Mouse (Mus musculus): Measurements from ENCODE around the gene Crmp1. TPM values are rescaled to one million over a fixed set of nuclear protein-coding genes. Genes with fewer than 3 reads are reported as not detected.

Crmp1 gene
- total and polyA plus RNA-seq, 3 experiments, result not detected

DNA sequence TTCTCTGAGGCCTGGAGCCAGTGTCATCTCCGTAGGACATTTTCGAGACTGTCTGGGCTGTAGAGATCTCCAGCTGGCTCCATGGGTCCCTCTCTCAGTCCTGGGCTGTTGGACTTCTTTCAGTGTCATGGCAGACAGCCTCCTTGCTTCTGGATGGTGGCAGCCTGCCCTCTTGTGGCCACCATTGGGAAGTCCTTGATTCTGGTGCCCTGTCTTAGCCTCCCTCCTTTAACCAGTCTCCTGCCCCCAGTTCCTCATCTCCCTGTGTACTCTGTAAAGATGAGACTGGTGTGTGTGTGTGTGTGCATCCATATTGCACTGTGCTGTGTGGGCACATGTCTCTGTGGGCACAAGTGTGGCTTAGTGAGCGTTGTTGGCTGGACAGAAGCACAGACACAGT lies 46.6 kb downstream of the Crmp1 start:
- DNase-seq (ENCODE audit: low read depth, low spot score), result peak; percentile 11
- no peaks in the 10 kb centered on the region for H3K27me3 ChIP-seq (ENCODE audit: control insufficient read depth in 1 of 2, insufficient read depth in 2 of 2, low read length in 2 of 2)
- H3K9ac ChIP-seq (ENCODE audit: control insufficient read depth, low read depth, low read length, poor library complexity, severe bottlenecking), result no peak overlapping the region
- TF ChIP-seq BHLHE40 (IDR thresholded peaks at IDR 0.05; ENCODE audit: borderline replicate concordance, low read depth, low read length), result no peak
- TF ChIP-seq GATA1 (IDR thresholded peaks at IDR 0.05; ENCODE audit: low read depth, low read length), result no peak
- TF ChIP-seq CHD1 (IDR thresholded peaks at IDR 0.05; ENCODE audit: low read depth, low read length), result no peak
- no peak for TF ChIP-seq ZMIZ1 (IDR thresholded peaks at IDR 0.05; ENCODE audit: low read depth, low read length)
- no peak for TF ChIP-seq POLR2A (IDR thresholded peaks at IDR 0.05; ENCODE audit: control insufficient read depth in 1 of 2, insufficient read depth in 1 of 2, low read depth in 1 of 2, low read length in 2 of 2, poor library complexity in 1 of 2)
- TF ChIP-seq RAD21 (IDR thresholded peaks at IDR 0.05; ENCODE audit: low read depth, low read length), result peak; percentile 16
- TF ChIP-seq MYC (IDR thresholded peaks at IDR 0.05; ENCODE audit: low read depth, low read length), result no peak
- TF ChIP-seq CTCF (IDR thresholded peaks at IDR 0.05 in 2 of 3, conservative IDR thresholded peaks at IDR 0.05 in 1 of 3; ENCODE audit: control insufficient read depth in 1 of 3, insufficient read depth in 1 of 3, low read depth in 2 of 3, low read length in 3 of 3, poor library complexity in 1 of 3, severe bottlenecking in 1 of 3), result peak; percentile 27 to 66 (median 37); a peak in 5 of 6 replicates
- no peak for TF ChIP-seq TAL1 (IDR thresholded peaks at IDR 0.05; ENCODE audit: low read length)
- TF ChIP-seq USF1 (IDR thresholded peaks at IDR 0.05; ENCODE audit: low read depth, low read length), result no peak
- no peak for TF ChIP-seq TBP (IDR thresholded peaks at IDR 0.05; ENCODE audit: low read depth, low read length)
- H3K27ac ChIP-seq (ENCODE audit: control insufficient read depth, low read depth, low read length), result no peak overlapping the region
- H3K4me1 ChIP-seq (ENCODE audit: control insufficient read depth in 1 of 2, insufficient read depth in 2 of 2, low read length in 2 of 2), result no peaks in the 10 kb centered on the region
- no peaks in the 10 kb centered on the region for H3K79me2 ChIP-seq (ENCODE audit: control insufficient read depth, insufficient read depth, low read length, poor library complexity)
- H3K4me3 ChIP-seq (ENCODE audit: control insufficient read depth in 1 of 2, insufficient read depth in 1 of 2, low read depth in 2 of 2, low read length in 2 of 2), result no peak overlapping the region
- H3K36me3 ChIP-seq (ENCODE audit: control insufficient read depth in 1 of 2, insufficient read depth in 2 of 2, low read length in 2 of 2), result no peaks in the 10 kb centered on the region
- H3K9me3 ChIP-seq (replicated peaks; ENCODE audit: insufficient read depth, low read length), result no peaks in the 10 kb centered on the region

DNA sequence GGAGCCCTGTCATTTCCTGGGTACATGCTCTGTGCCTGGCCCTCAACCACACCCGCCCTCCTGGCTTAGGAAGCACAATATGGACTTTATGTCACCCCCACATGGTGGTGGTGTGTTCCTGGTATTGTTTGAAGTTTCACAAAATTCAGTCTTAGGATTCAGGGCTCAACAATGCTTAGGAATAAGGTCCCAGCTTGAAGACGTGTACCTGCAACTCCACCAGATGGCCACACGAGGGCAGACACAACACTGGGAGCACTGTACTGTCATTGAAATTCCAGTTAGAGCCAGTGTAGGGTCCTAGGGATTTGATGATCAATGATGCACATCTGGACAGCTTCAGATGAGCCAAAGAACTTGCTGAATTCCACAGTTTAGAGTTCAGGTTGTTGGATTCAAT lies 47.5 kb downstream of the Crmp1 start:
- peak; percentile 24 for DNase-seq (ENCODE audit: low read depth, low spot score)
- no peak overlapping the region for H3K9ac ChIP-seq (ENCODE audit: control insufficient read depth, low read depth, low read length, poor library complexity, severe bottlenecking)
- TF ChIP-seq MEF2A (IDR thresholded peaks at IDR 0.05; ENCODE audit: extremely low read depth, insufficient replicate concordance, low read depth, low read length, poor library complexity, severe bottlenecking), result no peak
- TF ChIP-seq SMC3 (IDR thresholded peaks at IDR 0.05; ENCODE audit: low read depth, low read length), result peak; percentile 58
- TF ChIP-seq RAD21 (IDR thresholded peaks at IDR 0.05; ENCODE audit: low read depth, low read length), result peak; percentile 42
- 0 out of 2 replicates have a peak, but pooled peaks have one; percentile 8 for TF ChIP-seq ZC3H11A (IDR thresholded peaks at IDR 0.05; ENCODE audit: low read depth, low read length)
- peak; percentile 61 to 75 (median 70) for TF ChIP-seq CTCF (IDR thresholded peaks at IDR 0.05 in 2 of 3, conservative IDR thresholded peaks at IDR 0.05 in 1 of 3; ENCODE audit: control insufficient read depth in 1 of 3, insufficient read depth in 1 of 3, low read depth in 2 of 3, low read length in 3 of 3, poor library complexity in 1 of 3, severe bottlenecking in 1 of 3)
- TF ChIP-seq MYC (IDR thresholded peaks at IDR 0.05; ENCODE audit: low read depth, low read length), result no peak
- TF ChIP-seq UBTF (IDR thresholded peaks at IDR 0.05; ENCODE audit: borderline replicate concordance, insufficient read depth, low read depth, low read length), result no peak
- no peaks in the 10 kb centered on the region for H3K4me1 ChIP-seq (ENCODE audit: control insufficient read depth in 1 of 2, insufficient read depth in 2 of 2, low read length in 2 of 2)
- H3K9me3 ChIP-seq (replicated peaks; ENCODE audit: insufficient read depth, low read length), result no peaks in the 10 kb centered on the region
- no peaks in the 10 kb centered on the region for H3K79me2 ChIP-seq (ENCODE audit: control insufficient read depth, insufficient read depth, low read length, poor library complexity)
- H3K27me3 ChIP-seq (ENCODE audit: control insufficient read depth in 1 of 2, insufficient read depth in 2 of 2, low read length in 2 of 2), result no peaks in the 10 kb centered on the region
- H3K4me3 ChIP-seq (ENCODE audit: control insufficient read depth in 1 of 2, insufficient read depth in 1 of 2, low read depth in 2 of 2, low read length in 2 of 2), result no peak overlapping the region
- H3K27ac ChIP-seq (ENCODE audit: control insufficient read depth, low read depth, low read length), result no peak overlapping the region
- H3K36me3 ChIP-seq (ENCODE audit: control insufficient read depth in 1 of 2, insufficient read depth in 2 of 2, low read length in 2 of 2), result no peaks in the 10 kb centered on the region

Data from MEL (cell line).